Mouse (Mus musculus): Measurements from ENCODE around the gene Gsto1. TPM values are rescaled to one million over a fixed set of nuclear protein-coding genes. Genes with fewer than 3 reads are reported as not detected.

Gsto1 gene
- total RNA-seq, 2 experiments from 2014 or later, result 158 to 159 TPM

DNA sequence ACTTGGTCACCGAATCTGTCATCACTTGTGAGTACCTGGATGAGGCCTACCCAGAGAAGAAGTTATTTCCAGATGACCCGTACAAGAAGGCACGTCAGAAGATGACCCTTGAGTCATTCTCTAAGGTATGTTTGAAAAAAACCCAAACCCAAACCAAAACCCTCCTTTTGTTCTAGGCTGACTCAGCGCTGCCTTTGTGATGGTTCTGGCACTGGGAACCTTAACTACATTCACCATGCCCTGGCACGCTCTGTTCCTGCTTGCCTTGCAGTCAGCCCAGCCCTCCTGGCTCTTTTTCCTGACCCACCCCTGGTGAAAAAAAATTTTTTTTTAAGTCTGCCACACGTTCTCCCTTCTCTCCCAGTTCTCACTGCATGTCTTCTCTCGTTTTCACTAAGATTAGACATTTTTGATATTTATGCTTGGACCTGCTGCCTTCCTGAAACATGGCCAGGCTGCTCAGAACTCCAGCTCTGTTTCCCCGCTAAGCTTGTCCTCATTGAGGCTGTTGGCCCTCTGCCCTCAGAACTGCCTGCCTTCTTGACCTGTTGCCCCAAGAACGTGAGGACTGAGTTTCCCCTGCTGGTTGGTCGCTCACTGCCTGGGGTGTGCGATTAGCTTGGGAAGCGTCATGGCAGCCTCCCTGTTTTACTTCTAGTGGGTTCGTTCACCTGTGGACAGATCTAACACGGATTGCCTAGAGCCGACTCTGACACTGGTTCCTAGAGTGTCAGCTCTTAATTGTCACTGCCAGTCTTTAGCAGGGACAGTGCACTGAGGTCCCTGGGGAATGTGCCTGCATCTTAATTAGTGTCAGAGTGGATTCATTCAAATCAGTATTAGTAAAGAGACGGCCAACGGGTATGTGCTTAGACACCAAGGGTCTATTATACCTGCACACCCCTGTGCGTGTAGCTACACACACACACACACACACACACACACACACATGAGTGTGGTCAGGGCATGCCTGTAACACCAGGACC lies 3.5 kb downstream of the Gsto1 start:
- no peak for DNase-seq

- no peak for DNase-seq
Measured at GRCm38 (mm10) chr19:47859180-47859579, 4.4 kb downstream of the Gsto1 start.

- no peak for DNase-seq
Measured at GRCm38 (mm10) chr19:47862581-47862980, 7.8 kb downstream of the Gsto1 start.

DNA sequence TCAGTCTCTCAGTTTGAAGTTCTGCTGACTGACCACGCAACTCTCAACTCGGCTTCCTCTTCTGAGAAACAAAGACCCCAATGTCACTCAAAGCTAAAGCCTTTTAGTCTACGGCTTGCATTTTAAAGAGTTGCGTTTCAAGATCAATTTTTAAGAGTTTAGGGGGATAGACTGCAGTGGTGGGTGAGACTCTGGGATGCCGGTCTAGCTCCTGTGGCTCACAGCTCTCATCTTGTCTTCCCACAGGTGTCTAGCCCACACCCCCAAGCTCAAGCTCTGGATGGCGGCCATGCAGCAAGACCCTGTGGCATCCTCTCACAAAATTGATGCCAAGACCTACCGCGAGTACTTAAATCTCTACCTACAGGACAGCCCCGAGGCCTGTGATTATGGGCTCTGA lies 9.3 kb downstream of the Gsto1 start:
- DNase-seq, result no peak

- no peak for DNase-seq
Measured at GRCm38 (mm10) chr19:47864721-47865120, 10.0 kb downstream of the Gsto1 start.

DNA sequence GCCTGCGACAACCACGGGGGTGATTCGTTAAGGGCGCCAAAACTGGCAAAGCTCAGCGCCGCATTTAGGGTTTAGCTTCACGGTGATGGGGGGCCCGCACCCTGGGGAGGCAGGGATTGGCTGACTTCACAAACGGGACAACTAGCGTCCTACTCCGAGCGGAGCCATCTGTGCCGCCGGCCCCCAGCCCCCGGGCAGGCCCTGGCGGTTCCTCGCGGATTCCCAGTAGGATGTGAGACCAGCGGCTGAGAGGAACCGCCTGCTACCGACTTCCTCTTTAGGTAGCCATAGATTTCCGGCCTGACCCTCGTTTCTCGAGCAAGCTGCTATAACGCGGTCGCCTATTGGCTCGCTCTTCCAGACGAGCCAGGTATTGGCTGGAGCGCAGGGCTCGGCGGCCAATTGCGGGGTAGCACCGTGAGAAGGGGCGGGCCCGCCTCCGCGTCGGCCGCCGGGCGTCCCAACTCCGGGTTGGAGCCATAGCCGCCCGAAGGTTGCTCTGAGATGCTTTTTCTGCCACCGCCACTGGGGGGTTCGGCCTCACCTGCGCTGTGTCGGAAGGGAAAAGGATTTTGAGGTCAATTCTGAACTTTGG lies 10.7 kb downstream of the Gsto1 start, which contains the start of gene Gsto2:
Gsto2 (plus strand) TSS at position 182 of the 595 bp plus-strand sequence.
- peak; percentile 95 for DNase-seq

GRCm38 (mm10) chr19:47867628-47868175 lies 12.9 kb downstream of the Gsto1 start:
- no peak for DNase-seq

DNA sequence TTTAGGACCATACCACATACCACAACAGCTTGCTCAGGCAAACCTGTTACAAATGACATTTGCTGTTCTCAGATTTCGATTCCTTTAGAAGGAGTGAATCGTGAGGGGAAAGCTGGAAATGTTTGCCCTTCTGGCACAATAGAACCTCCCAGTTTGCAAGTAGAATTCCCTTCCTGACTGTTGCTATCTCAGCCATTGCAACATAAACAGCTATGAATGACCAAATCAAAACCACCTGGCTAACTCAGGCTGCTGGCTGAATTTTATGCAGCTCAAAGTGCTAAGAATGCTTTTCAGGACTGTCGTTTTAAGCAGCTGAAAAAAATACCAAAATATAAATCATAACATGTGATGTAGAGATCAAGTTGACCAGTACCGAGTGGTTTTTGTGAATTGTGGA lies 14.2 kb downstream of the Gsto1 start:
- no peak for DNase-seq

GRCm38 (mm10) chr19:47869516-47869915 lies 14.7 kb downstream of the Gsto1 start:
- no peak for DNase-seq

- no peak for DNase-seq
Measured at GRCm38 (mm10) chr19:47870102-47870666, 15.4 kb downstream of the Gsto1 start.

- DNase-seq, result no peak
Measured at GRCm38 (mm10) chr19:47871515-47871914, 16.7 kb downstream of the Gsto1 start.

DNA sequence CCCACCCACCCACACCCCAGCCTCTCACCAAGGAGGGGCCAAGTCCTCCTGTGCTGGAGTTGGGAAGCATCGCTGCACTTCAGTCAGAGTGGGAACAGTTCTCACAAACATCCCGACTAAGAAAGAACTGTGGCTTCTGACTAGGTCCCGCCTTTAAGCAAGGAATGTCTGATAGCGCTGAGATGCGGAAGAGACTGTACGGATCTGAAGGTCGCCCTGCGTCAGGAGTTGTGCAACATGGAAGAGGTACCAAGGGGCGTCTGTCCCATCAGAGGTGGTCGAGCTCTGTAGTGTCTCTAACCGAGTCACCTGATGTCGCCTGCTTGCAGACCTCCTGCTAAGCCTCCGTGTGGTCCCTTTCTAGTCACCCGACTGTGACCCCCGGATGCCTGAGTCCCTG lies 21.5 kb downstream of the Gsto1 start:
- DNase-seq, result no peak

DNA sequence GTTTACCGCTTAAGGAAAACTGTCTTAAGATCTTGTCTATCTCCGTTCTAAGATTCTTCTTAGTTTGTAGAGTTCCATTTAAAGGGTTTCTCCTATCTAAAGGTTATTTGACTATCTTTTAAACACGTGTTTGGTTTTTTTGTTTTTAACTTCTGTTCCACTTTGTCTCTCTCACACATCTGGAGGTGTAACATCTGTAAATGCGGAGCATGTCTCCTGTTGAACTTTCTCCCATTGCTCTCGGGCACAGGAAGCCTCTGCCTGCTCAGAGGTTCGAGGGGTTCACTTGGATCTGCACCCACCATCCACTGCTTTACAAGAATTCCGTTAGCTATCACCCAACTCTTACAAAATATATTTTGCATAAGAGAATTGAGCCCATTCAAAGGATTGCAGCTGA lies 26.8 kb downstream of the Gsto1 start:
- no peak for DNase-seq

- DNase-seq, result peak; percentile 90
Measured at GRCm38 (mm10) chr19:47882151-47882881, 27.5 kb downstream of the Gsto1 start.

DNA sequence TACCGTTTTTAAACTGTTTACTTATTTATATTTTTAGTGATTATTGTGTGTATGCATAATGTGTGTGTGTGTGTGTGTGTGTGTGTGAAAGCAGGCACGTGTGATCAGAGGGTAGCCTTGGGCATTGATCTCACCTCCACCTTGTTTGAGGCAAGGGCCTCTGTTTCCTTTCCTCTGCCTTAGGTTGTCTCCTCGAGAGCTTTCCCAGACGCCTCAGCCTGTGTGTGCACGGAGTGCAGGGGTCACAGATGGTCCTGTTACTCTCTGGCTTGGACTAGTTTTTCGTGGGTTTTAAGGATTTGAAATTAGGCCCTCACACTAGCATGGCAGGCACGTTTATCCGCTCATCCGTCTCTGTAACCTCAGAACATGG lies 28.1 kb downstream of the Gsto1 start:
- DNase-seq, result no peak

DNA sequence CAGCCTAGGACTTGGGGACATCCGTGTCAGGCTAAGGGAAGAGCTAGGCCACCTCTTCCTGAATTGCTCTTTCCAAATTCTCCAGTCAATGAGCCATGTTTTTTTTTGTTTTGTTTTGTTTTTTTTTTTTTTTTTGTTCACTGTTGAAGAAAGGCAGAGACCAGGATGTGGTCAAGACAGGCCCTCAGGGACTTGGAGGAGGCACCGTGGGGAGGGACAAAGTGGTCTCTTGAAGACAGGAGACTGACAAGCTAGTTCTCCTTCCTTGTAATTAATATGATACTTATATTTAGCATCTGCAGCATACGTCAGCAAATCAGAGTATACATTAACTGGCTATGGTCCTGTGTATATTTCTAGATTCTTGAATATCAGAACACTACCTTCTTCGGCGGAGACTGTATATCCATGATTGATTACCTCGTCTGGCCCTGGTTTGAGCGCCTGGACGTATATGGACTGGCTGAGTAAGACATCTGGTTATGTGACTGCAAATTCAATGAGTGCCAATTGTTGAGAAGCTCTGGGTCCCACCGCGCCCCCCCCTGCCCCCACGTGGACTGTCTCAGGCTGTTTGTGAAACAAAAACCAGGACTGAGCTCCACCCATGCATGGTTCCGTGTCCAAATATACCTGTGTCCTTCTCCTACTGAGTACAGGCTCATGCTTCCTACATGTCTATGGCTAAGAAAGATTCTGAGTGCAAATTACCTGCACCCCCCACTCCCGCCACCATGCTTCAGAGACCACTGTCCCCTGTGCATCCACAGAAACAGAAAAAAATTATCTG lies 29.7 kb downstream of the Gsto1 start:
- no peak for DNase-seq

DNA sequence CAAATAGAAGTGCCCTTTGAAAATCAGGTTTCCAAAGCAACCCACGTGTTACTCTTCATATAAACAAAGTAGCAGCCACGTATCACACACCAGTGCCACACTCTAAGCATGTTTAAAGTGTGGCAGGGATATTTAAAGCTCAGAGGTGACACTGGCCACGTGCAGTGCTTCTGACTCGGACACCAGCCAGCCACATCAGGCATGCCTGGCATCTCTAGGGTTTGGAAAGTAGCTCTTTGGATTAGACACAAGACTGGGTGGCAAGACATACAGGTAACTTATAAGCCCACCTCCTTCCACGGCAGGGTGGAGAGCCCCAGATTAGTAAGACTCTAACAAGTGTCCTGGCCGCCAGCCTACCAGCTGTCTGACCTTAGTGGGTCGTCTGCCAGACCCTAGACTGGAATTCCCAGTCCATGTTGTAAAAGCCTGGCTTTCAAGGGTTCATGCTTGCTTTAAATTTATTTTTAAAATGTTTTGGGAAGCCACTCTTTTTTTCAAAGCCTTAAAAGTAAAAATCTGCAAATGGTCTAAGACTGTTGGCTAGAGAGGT lies 30.5 kb downstream of the Gsto1 start:
- DNase-seq, result no peak

DNA sequence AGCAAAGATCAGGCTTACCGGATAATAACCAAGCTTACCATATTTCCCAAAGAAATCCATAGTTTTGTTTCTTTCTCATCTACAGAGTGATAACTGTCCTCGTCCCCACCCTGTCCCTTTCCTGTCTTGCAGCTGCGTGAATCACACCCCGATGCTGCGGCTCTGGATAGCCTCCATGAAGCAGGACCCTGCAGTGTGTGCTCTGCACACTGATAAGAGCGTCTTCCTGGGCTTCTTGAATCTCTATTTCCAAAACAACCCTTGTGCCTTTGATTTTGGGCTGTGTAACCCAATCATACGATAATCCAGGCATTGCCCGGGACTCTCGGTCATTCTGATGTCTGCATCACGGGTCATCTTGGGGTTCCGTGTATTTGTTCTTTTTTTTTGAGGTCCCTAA lies 31.1 kb downstream of the Gsto1 start:
- DNase-seq, result no peak

DNA sequence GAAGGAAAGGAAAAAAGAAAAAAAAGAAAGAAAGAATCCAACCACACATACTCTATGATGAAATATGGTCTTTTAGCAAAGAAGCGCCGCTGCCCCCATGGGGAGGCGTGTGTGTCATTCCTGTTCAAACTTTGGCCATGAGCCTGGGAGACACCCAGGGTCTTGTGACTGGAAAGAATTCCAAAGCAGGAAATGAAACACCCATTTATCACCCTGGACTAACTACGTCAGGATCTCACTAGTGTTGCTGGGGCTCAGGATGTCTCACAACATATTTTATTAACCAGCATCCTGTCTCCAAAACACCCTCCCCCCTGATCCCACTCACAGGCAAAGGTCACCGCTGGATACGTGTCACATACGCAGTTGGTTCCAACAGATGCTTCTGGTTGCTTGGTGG lies 31.8 kb downstream of the Gsto1 start:
- peak; percentile 55 for DNase-seq

DNA sequence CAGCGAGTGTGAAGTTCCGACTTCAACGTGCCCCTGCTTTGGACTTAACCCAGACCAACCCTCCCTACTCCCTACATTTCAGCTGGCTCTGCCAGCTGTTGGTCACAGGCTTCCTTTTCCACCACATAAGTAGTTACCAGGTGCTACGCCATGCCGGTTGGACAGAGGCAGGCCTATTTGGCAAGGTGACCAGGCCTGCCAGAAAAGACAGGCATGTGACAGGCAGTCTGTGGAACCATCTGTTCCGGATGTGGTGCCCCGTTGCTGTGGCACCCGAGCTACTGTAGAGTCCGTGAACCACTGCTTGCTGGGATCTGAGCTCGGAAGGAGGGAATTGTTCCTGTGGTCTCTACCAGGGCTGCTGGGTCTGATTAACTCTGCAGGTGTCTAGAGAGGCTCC lies 32.6 kb downstream of the Gsto1 start:
- DNase-seq, result no peak

GRCm38 (mm10) chr19:47888037-47888436 lies 33.3 kb downstream of the Gsto1 start:
- no peak for DNase-seq
